18 mouse cellular contexts compared by ENCODE assay signal in the genomic region with DNA sequence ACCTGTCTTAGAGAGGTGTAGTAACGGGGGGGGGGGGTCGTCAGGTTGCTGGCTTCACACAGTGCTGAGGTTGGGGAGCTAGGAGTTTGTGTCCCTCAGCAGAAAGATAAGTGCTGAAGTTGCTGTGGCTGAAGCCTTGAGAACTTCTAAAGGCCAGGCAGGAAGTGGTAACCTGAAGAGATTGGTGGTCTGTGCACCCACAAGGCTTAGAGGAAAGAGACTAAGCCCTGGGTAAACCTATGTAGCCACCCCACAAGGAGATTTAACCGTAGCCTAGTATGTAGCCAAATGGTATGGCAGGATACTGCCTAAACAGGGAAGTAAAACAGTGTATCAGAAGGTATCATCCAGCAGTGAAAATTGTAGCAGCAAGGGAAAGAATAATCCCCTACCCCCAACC. TPM values are rescaled to one million over a fixed set of nuclear protein-coding genes. Genes with fewer than 3 reads are reported as not detected.
DNase-seq lines count a peak whose midpoint lies in the region; ATAC-seq and TF ChIP-seq lines count a peak whose summit lies in the region.
"Had no signal": no experiment of that assay in that cellular context is flagged by ENCODE, and none has a peak within 500 bp of the region (broad histone marks: within the 10 kb centered on the region; RNA-seq: fewer than 3 reads in every experiment).

No protein-coding gene starts in this region.

- no peak for ATAC-seq in hindbrain, embryonic 13.5 days (ENCODE audit: low FRiP score)
- ATAC-seq: hindbrain, postnatal 0 days had no signal

- TF ChIP-seq CTCF in gastrocnemius, adult 2 months (IDR thresholded peaks at IDR 0.05): no peak
- TF ChIP-seq CTCF in thymus, adult 2 months (IDR thresholded peaks at IDR 0.05; ENCODE audit: borderline replicate concordance, control insufficient read depth, extremely low read depth, insufficient read depth, low read length, poor library complexity): no peak

- H3K9me3 ChIP-seq in limb, embryonic 10.5 days (replicated peaks): no peaks in the 10 kb centered on the region
- no peaks in the 10 kb centered on the region for H3K9me3 ChIP-seq in hindbrain, embryonic 13.5 days
- H3K9me3 ChIP-seq: embryonic facial prominence, embryonic 12.5 days; heart, embryonic 15.5 days; limb, embryonic 15.5 days; midbrain, embryonic 12.5 days had no signal

- H3K36me3 ChIP-seq in thymus, adult 2 months (ENCODE audit: control insufficient read depth, insufficient read depth, low read length): no peaks in the 10 kb centered on the region
- H3K36me3 ChIP-seq in limb, embryonic 10.5 days: peaks cover 36% of the 10 kb centered on the region
- peaks cover 13% of the 10 kb centered on the region; the same call in 1 of the 2 replicates for H3K36me3 ChIP-seq in hindbrain, embryonic 13.5 days

- H3K4me2 ChIP-seq in hindbrain, embryonic 13.5 days: no peak overlapping the region
- H3K4me2 ChIP-seq: embryonic facial prominence, embryonic 12.5 days; heart, embryonic 15.5 days; limb, embryonic 15.5 days; midbrain, embryonic 12.5 days had no signal

- no peak overlapping the region for H3K9ac ChIP-seq in hindbrain, embryonic 13.5 days
- H3K9ac ChIP-seq: embryonic facial prominence, embryonic 12.5 days; heart, embryonic 15.5 days; limb, embryonic 15.5 days; midbrain, embryonic 12.5 days had no signal

- H3K4me3 ChIP-seq in gastrocnemius, adult 2 months: no peak overlapping the region
- no peak overlapping the region for H3K4me3 ChIP-seq in thymus, adult 2 months (ENCODE audit: control insufficient read depth, insufficient read depth, low read length)
- no peak overlapping the region for H3K4me3 ChIP-seq in limb, embryonic 10.5 days
- no peak overlapping the region for H3K4me3 ChIP-seq in hindbrain, embryonic 13.5 days
- H3K4me3 ChIP-seq: embryonic facial prominence, embryonic 12.5 days; heart, embryonic 15.5 days; layer of hippocampus, adult 2 months; left cerebral cortex, adult 2 months; limb, embryonic 15.5 days; midbrain, embryonic 12.5 days had no signal

- H3K4me1 ChIP-seq in thymus, adult 2 months (replicated peaks; ENCODE audit: control insufficient read depth, insufficient read depth, low read length): peaks cover 11% of the 10 kb centered on the region
- peaks cover 59% of the 10 kb centered on the region for H3K4me1 ChIP-seq in limb, embryonic 10.5 days
- H3K4me1 ChIP-seq in hindbrain, embryonic 13.5 days (replicated peaks): peaks cover 29% of the 10 kb centered on the region

- H3K27ac ChIP-seq in gastrocnemius, adult 2 months: peak overlapping the region; percentile 62; the same call in 1 of the 2 replicates
- no peak overlapping the region for H3K27ac ChIP-seq in thymus, adult 2 months (ENCODE audit: control insufficient read depth, insufficient read depth, low read length)
- H3K27ac ChIP-seq in limb, embryonic 10.5 days: peak overlapping the region; percentile 95; the same call in 1 of the 2 replicates
- H3K27ac ChIP-seq in hindbrain, embryonic 13.5 days: no peak overlapping the region
- H3K27ac ChIP-seq: hindbrain, postnatal 0 days; layer of hippocampus, adult 2 months; left cerebral cortex, adult 2 months; midbrain, embryonic 12.5 days had no signal

- 10% methylated on average over 3 of the region's 3 CpGs for WGBS in thymus, adult 2 months
- WGBS in limb, embryonic 10.5 days: 85% methylated on average over 3 of the region's 3 CpGs
- 78% methylated on average over 3 of the region's 3 CpGs for WGBS in hindbrain, embryonic 13.5 days

- TF ChIP-seq POLR2A in thymus, adult 2 months (IDR thresholded peaks at IDR 0.05; ENCODE audit: control insufficient read depth, extremely low read depth, insufficient read depth, low read length, poor library complexity): no peak

- intact Hi-C loops in gastrocnemius, adult 2 months (cut with DNase I): no loop called here

- DNase-seq in gastrocnemius, adult 2 months: no peak
- no peak for DNase-seq in gastrocnemius, postnatal 4 days (ENCODE audit: low spot score in 2 of 2)
- peak; percentile 18 for DNase-seq in thymus, adult 2 months
- DNase-seq in thymus, postnatal 4 days: no peak
- DNase-seq in limb, embryonic 10.5 days (ENCODE audit: low spot score): no peak
- no peak for DNase-seq in spleen, postnatal 14 days (ENCODE audit: low spot score in 2 of 2)
- DNase-seq in urinary bladder, adult 2 months (ENCODE audit: low spot score): no peak
- DNase-seq: adrenal gland, postnatal 36 days; cerebellum, postnatal 25 days; lung, adult 2 months had no signal

- H3K27me3 ChIP-seq in thymus, adult 2 months (ENCODE audit: control insufficient read depth, insufficient read depth, low read length): no peaks in the 10 kb centered on the region
- H3K27me3 ChIP-seq in limb, embryonic 10.5 days (ENCODE audit: low read depth, poor library complexity, severe bottlenecking): no peaks in the 10 kb centered on the region
- no peaks in the 10 kb centered on the region for H3K27me3 ChIP-seq in hindbrain, embryonic 13.5 days
- H3K27me3 ChIP-seq: embryonic facial prominence, embryonic 12.5 days; heart, embryonic 15.5 days; limb, embryonic 15.5 days; midbrain, embryonic 12.5 days had no signal

RNA-seq across cellular contexts. Expression of a gene that starts 14.4 kb away (rescaled TPM):
- 1 to 10 TPM; 4.8 to 7.2 TPM for total RNA-seq in gastrocnemius, adult 2 months (2021)
- total RNA-seq in gastrocnemius, postnatal 4 days (2021): 10 to 100 TPM; 26.8 to 27.5 TPM
- polyA plus RNA-seq in thymus, adult 2 months (2012; rRNA removed): 20.8 and 22.9 TPM in 2 replicates
- 40.9 and 47.9 TPM in 2 replicates for polyA plus RNA-seq in limb, embryonic 10.5 days (2016; fragmentation: Nextera tagmentation; extraction: Ambion mirVana)
- polyA plus RNA-seq in hindbrain, embryonic 13.5 days (2015; fragmentation: Nextera tagmentation; extraction: Ambion mirVana): 31.6 and 32.4 TPM in 2 replicates
- polyA plus RNA-seq in urinary bladder, adult 2 months (2012; rRNA removed): 99.6 and 102 TPM in 2 replicates

RNA-seq across cellular contexts. Expression of a gene that starts 43.2 kb away (rescaled TPM):
- total RNA-seq in gastrocnemius, adult 2 months (2021): 1 to 10 TPM; 2.0 to 3.9 TPM
- total RNA-seq in gastrocnemius, postnatal 4 days (2021): 10 to 100 TPM; 16.3 to 16.9 TPM
- 6.6 and 8.3 TPM in 2 replicates for polyA plus RNA-seq in thymus, adult 2 months (2012; rRNA removed)
- polyA plus RNA-seq in limb, embryonic 10.5 days (2016; fragmentation: Nextera tagmentation; extraction: Ambion mirVana): 10.9 and 12.9 TPM in 2 replicates
- polyA plus RNA-seq in hindbrain, embryonic 13.5 days (2015; fragmentation: Nextera tagmentation; extraction: Ambion mirVana): 180 and 193 TPM in 2 replicates
- polyA plus RNA-seq in urinary bladder, adult 2 months (2012; rRNA removed): 15.8 and 19.8 TPM in 2 replicates

Comparison
In these comparisons a context has a peak if more than half of its experiments do, and no peak if none do; other contexts are left out.
1. H3K27ac ChIP-seq: peak in gastrocnemius, adult 2 months (single experiment) and limb, embryonic 10.5 days (single experiment); none in thymus, adult 2 months (single experiment) and hindbrain, embryonic 13.5 days (single experiment).